Mouse (Mus musculus) MEL (cell line): ENCODE measurements at regions not wholly inside any gene's neighbourhood (a gene's known extent, or its start where the extent isn't known, plus 50 kb on each side); places are given as distances from the start of the nearest gene placed in this dataset.
A peak's percentile ranks its signal among the peaks of the same experiment; 100 is the strongest.

ENCODE experiments used
- DNase-seq: peaks from one replicate; pipeline ENCODE4 v3.0.0; 2011; ENCODE audit warnings: low read depth, low spot score
- H3K27ac ChIP-seq: 2 replicates; pipeline ENCODE4 v1.5.1; 2012; ENCODE audit warnings: low read depth, mild to moderate bottlenecking, control low read depth, low read length, moderate library complexity; ENCODE audit not compliant: control insufficient read depth
- H3K27me3 ChIP-seq, 2 experiments: fragments of 150-350 bp in 1 of 2; sonication (generic) in 1 of 2; 2 replicates each; pipeline ENCODE4 v1.6.1; 2012; ENCODE audit warnings: low read length in 2 of 2, mild to moderate bottlenecking in 2 of 2, improper control_type of control experiment in 1 of 2, moderate library complexity in 1 of 2; ENCODE audit not compliant: insufficient read depth in 2 of 2, control insufficient read depth in 1 of 2
- H3K36me3 ChIP-seq, 2 experiments: 2 replicates each; pipeline ENCODE4 v1.6.1; 2012 to 2014; ENCODE audit warnings: low read length in 2 of 2, improper control_type of control experiment in 1 of 2, inconsistent platforms in 1 of 2, mild to moderate bottlenecking in 1 of 2; ENCODE audit not compliant: insufficient read depth in 2 of 2, control insufficient read depth in 1 of 2
- H3K4me1 ChIP-seq, 2 experiments: fragments of 150-350 bp in 1 of 2; sonication (generic) in 1 of 2; 2 replicates each; pipeline ENCODE4 v1.6.1; 2012; ENCODE audit warnings: low read length in 2 of 2, improper control_type of control experiment in 1 of 2, mild to moderate bottlenecking in 1 of 2; ENCODE audit not compliant: insufficient read depth in 2 of 2, control insufficient read depth in 1 of 2
- H3K4me3 ChIP-seq, 2 experiments: fragments of 150-350 bp in 1 of 2; sonication (generic) in 1 of 2; 2 replicates each; pipeline ENCODE4 v1.5.1; 2012; ENCODE audit warnings: low read depth in 2 of 2, low read length in 2 of 2, mild to moderate bottlenecking in 2 of 2, moderate library complexity in 2 of 2, control low read depth in 1 of 2, improper control_type of control experiment in 1 of 2; ENCODE audit not compliant: control insufficient read depth in 1 of 2, insufficient read depth in 1 of 2
- H3K79me2 ChIP-seq: 2 replicates; pipeline ENCODE4 v1.6.1; 2012; ENCODE audit warnings: mild to moderate bottlenecking, low read length, moderate library complexity; ENCODE audit not compliant: control insufficient read depth, poor library complexity, insufficient read depth
- H3K9ac ChIP-seq: 2 replicates; pipeline ENCODE4 v1.6.1; 2012; ENCODE audit warnings: low read depth, mild to moderate bottlenecking, control low read depth, low read length, moderate library complexity; ENCODE audit not compliant: control insufficient read depth, poor library complexity, severe bottlenecking
- H3K9me3 ChIP-seq: fragments of 150-350 bp; sonication (generic); replicated peaks from 2 replicates; pipeline ENCODE4 v1.6.1; 2012; ENCODE audit warnings: mild to moderate bottlenecking, low read length, improper control_type of control experiment, moderate library complexity; ENCODE audit not compliant: insufficient read depth
- BHLHE40 ChIP-seq: IDR thresholded peaks from 2 replicates; pipeline ENCODE4 v1.6.1; 2012; ENCODE audit warnings: low read depth, mild to moderate bottlenecking, inconsistent platforms, low read length, improper control_type of control experiment, borderline replicate concordance
- CHD1 ChIP-seq: IDR thresholded peaks from 2 replicates; pipeline ENCODE4 v1.6.1; 2012; ENCODE audit warnings: low read depth, mild to moderate bottlenecking, inconsistent platforms, low read length, improper control_type of control experiment
- CHD2 ChIP-seq: IDR thresholded peaks from 2 replicates; pipeline ENCODE4 v1.6.1; 2011; ENCODE audit warnings: low read length, improper control_type of control experiment
- CTCF ChIP-seq, 3 experiments: IDR thresholded peaks in 2 of 3; conservative IDR thresholded peaks in 1 of 3; 2 replicates each; pipeline ENCODE4 v1.5.1; 2011 to 2012; ENCODE audit warnings: low read length in 3 of 3, low read depth in 2 of 3, mild to moderate bottlenecking in 2 of 3, improper control_type of control experiment in 1 of 3, inconsistent platforms in 1 of 3, mixed read lengths in 1 of 3, moderate library complexity in 1 of 3; ENCODE audit not compliant: control insufficient read depth in 1 of 3, insufficient read depth in 1 of 3, poor library complexity in 1 of 3, severe bottlenecking in 1 of 3
- ETS1 ChIP-seq: IDR thresholded peaks from 2 replicates; pipeline ENCODE4 v1.6.1; 2012; ENCODE audit warnings: low read depth, mild to moderate bottlenecking, inconsistent platforms, low read length, improper control_type of control experiment, moderate library complexity
- HCFC1 ChIP-seq: IDR thresholded peaks from 2 replicates; pipeline ENCODE4 v1.6.1; 2012; ENCODE audit warnings: low read depth, mild to moderate bottlenecking, inconsistent platforms, low read length, improper control_type of control experiment, moderate library complexity
- JUND ChIP-seq: IDR thresholded peaks from 2 replicates; pipeline ENCODE4 v1.6.1; 2011; ENCODE audit warnings: low read depth, mild to moderate bottlenecking, improper control_type of control experiment, low read length
- KAT2A ChIP-seq: conservative IDR thresholded peaks from 2 replicates; pipeline ENCODE4 v1.6.1; 2012; ENCODE audit warnings: low read depth, low read length, improper control_type of control experiment, inconsistent platforms
- MAFK ChIP-seq: IDR thresholded peaks from 2 replicates; pipeline ENCODE4 v1.6.1; 2011; ENCODE audit warnings: low read depth, mild to moderate bottlenecking, low read length, improper control_type of control experiment, borderline replicate concordance
- MEF2A ChIP-seq: IDR thresholded peaks from 2 replicates; pipeline ENCODE4 v1.6.1; 2014; ENCODE audit warnings: low read depth, mild to moderate bottlenecking, inconsistent platforms, low read length, improper control_type of control experiment; ENCODE audit not compliant: poor library complexity, insufficient replicate concordance, severe bottlenecking; ENCODE audit errors: extremely low read depth
- MXI1 ChIP-seq: IDR thresholded peaks from 2 replicates; pipeline ENCODE4 v1.6.1; 2011; ENCODE audit warnings: mild to moderate bottlenecking, low read depth, low read length, improper control_type of control experiment
- MYB ChIP-seq: IDR thresholded peaks from 2 replicates; pipeline ENCODE4 v1.6.1; 2011; ENCODE audit warnings: mild to moderate bottlenecking, low read depth, low read length, improper control_type of control experiment
- NELFE ChIP-seq: IDR thresholded peaks from 2 replicates; pipeline ENCODE4 v1.6.1; 2011; ENCODE audit warnings: low read depth, low read length, improper control_type of control experiment
- NRF1 ChIP-seq: IDR thresholded peaks from 2 replicates; pipeline ENCODE4 v1.6.1; 2014; ENCODE audit warnings: low read depth, mild to moderate bottlenecking, inconsistent platforms, low read length, improper control_type of control experiment, moderate library complexity; ENCODE audit not compliant: poor library complexity, insufficient read depth, severe bottlenecking
- POLR2AphosphoS2 ChIP-seq: IDR thresholded peaks from 2 replicates; pipeline ENCODE4 v1.6.1; 2011; ENCODE audit warnings: low read length, improper control_type of control experiment
- POLR2AphosphoS5 ChIP-seq: IDR thresholded peaks from 2 replicates; pipeline ENCODE4 v1.6.1; 2012; ENCODE audit warnings: low read depth, borderline replicate concordance, mild to moderate bottlenecking, inconsistent platforms, low read length, moderate library complexity, mixed read lengths
- RAD21 ChIP-seq: IDR thresholded peaks from 2 replicates; pipeline ENCODE4 v1.6.1; 2011; ENCODE audit warnings: mild to moderate bottlenecking, low read depth, low read length, improper control_type of control experiment
- RCOR1 ChIP-seq: IDR thresholded peaks from 2 replicates; pipeline ENCODE4 v1.6.1; 2012; ENCODE audit warnings: low read depth, mild to moderate bottlenecking, inconsistent platforms, low read length, improper control_type of control experiment
- SIN3A ChIP-seq: IDR thresholded peaks from 2 replicates; pipeline ENCODE4 v1.6.1; 2012; ENCODE audit warnings: low read length, improper control_type of control experiment, inconsistent platforms
- SMC3 ChIP-seq: IDR thresholded peaks from 2 replicates; pipeline ENCODE4 v1.6.1; 2011; ENCODE audit warnings: low read depth, low read length, improper control_type of control experiment
- TBP ChIP-seq: IDR thresholded peaks from 2 replicates; pipeline ENCODE4 v1.8.0; 2011; ENCODE audit warnings: low read depth, low read length, improper control_type of control experiment
- UBTF ChIP-seq: IDR thresholded peaks from 2 replicates; pipeline ENCODE4 v1.6.1; 2012; ENCODE audit warnings: low read depth, mild to moderate bottlenecking, inconsistent platforms, low read length, improper control_type of control experiment, moderate library complexity, borderline replicate concordance; ENCODE audit not compliant: insufficient read depth
- ZC3H11A ChIP-seq: IDR thresholded peaks from 2 replicates; pipeline ENCODE4 v1.6.1; 2012; ENCODE audit warnings: low read depth, mild to moderate bottlenecking, inconsistent platforms, low read length, improper control_type of control experiment
- ZKSCAN1 ChIP-seq: IDR thresholded peaks from 2 replicates; pipeline ENCODE4 v1.6.1; 2012; ENCODE audit warnings: low read depth, mild to moderate bottlenecking, inconsistent platforms, low read length, improper control_type of control experiment, moderate library complexity
- ZMIZ1 ChIP-seq: IDR thresholded peaks from 2 replicates; pipeline ENCODE4 v1.6.1; 2012; ENCODE audit warnings: low read depth, mild to moderate bottlenecking, inconsistent platforms, low read length, improper control_type of control experiment, moderate library complexity

GRCm38 (mm10) chr1:193578661-193579175 lies 208.6 kb upstream of the Camk1g start:
- no peaks in the 10 kb centered on the region for H3K4me1 ChIP-seq
- no peak overlapping the region for H3K27ac ChIP-seq
- DNase-seq: no peak
- H3K9me3 ChIP-seq: no peaks in the 10 kb centered on the region
- H3K9ac ChIP-seq: no peak overlapping the region
- no peaks in the 10 kb centered on the region for H3K79me2 ChIP-seq
- no peak for TF ChIP-seq NELFE
- TF ChIP-seq CHD1: no peak
- TF ChIP-seq JUND: no peak
- TF ChIP-seq BHLHE40: no peak
- TF ChIP-seq POLR2AphosphoS5: no peak
- TF ChIP-seq MAFK: no peak
- no peak for TF ChIP-seq RAD21
- TF ChIP-seq MEF2A: no peak
- TF ChIP-seq POLR2AphosphoS2: no peak
- TF ChIP-seq SIN3A: no peak
- no peak for TF ChIP-seq KAT2A
- TF ChIP-seq RCOR1: no peak
- no peak for TF ChIP-seq UBTF
- H3K36me3 ChIP-seq: no peaks in the 10 kb centered on the region
- no peak overlapping the region for H3K4me3 ChIP-seq
- no peaks in the 10 kb centered on the region for H3K27me3 ChIP-seq

GRCm38 (mm10) chr1:193577821-193578220 lies 207.7 kb upstream of the Camk1g start:
- Histone ChIP-seq H3K4me3 (no peak overlapping the region), H3K9ac (no peak overlapping the region), H3K4me1 (no peaks in the 10 kb centered on the region), H3K79me2 (no peaks in the 10 kb centered on the region), H3K9me3 (no peaks in the 10 kb centered on the region), H3K36me3 (no peaks in the 10 kb centered on the region), H3K27ac (no peak overlapping the region), H3K27me3 (no peaks in the 10 kb centered on the region)
- no peak for DNase-seq
- TF ChIP-seq HCFC1: no peak

- H3K27ac ChIP-seq: no peak overlapping the region
- H3K4me3 ChIP-seq: no peak overlapping the region
- DNase-seq: peak; percentile 82
- H3K79me2 ChIP-seq: no peaks in the 10 kb centered on the region
- no peaks in the 10 kb centered on the region for H3K9me3 ChIP-seq
- H3K27me3 ChIP-seq: no peaks in the 10 kb centered on the region
- H3K4me1 ChIP-seq: peaks cover 0 to 5% of the 10 kb centered on the region in 2 experiments; a peak in 1 of 4 replicates
- H3K9ac ChIP-seq: no peak overlapping the region
- peaks cover 0 to 5% of the 10 kb centered on the region in 2 experiments; a peak in 2 of 4 replicates for H3K36me3 ChIP-seq
- no peak for TF ChIP-seq KAT2A
- TF ChIP-seq RAD21: peak; percentile 92
- TF ChIP-seq MYB: no peak
- TF ChIP-seq CHD2: no peak
- TF ChIP-seq ZC3H11A: peak; percentile 82
- TF ChIP-seq ZKSCAN1: no peak
- TF ChIP-seq RCOR1: no peak
- TF ChIP-seq TBP: no peak
- TF ChIP-seq SIN3A: no peak
- TF ChIP-seq ETS1: no peak
- no peak for TF ChIP-seq POLR2AphosphoS5
- no peak for TF ChIP-seq MXI1
- TF ChIP-seq CTCF (IDR thresholded peaks at IDR 0.05 in 2 of 3, conservative IDR thresholded peaks at IDR 0.05 in 1 of 3; ENCODE audit: control insufficient read depth in 1 of 3, insufficient read depth in 1 of 3, low read depth in 2 of 3, low read length in 3 of 3, poor library complexity in 1 of 3, severe bottlenecking in 1 of 3): peak; percentile 78 to 93 (median 84)
- TF ChIP-seq NRF1: no peak
- no peak for TF ChIP-seq ZMIZ1
- 0 out of 2 replicates have a peak, but pooled peaks have one; percentile 28 for TF ChIP-seq BHLHE40
- TF ChIP-seq SMC3: peak; percentile 85
Measured at GRCm38 (mm10) chr1:193575986-193576713, 206.1 kb upstream of the Camk1g start.
